Mouse (Mus musculus) forebrain, embryonic 12.5 days (tissue): ENCODE results near the gene Fam163a. TPM values are rescaled to one million over a fixed set of nuclear protein-coding genes. Genes with fewer than 3 reads are reported as not detected.

Experiments
- ATAC-seq: fragments of 200-750 bp; cut with Nextera tagmentation; 2 replicates; pipeline ENCODE4 v1.8.0; 2017; ENCODE audit warnings: moderate TSS enrichment; ENCODE audit not compliant: low FRiP score
- H3K27ac ChIP-seq: fragments of 300-500 bp; sonication (generic); 2 replicates; pipeline ENCODE4 v1.5.1; 2016; ENCODE audit warnings: mild to moderate bottlenecking
- H3K27me3 ChIP-seq: fragments of 300-500 bp; sonication (generic); 2 replicates; pipeline ENCODE4 v1.6.1; 2016; ENCODE audit warnings: mild to moderate bottlenecking
- H3K36me3 ChIP-seq: fragments of 300-500 bp; sonication (generic); replicated peaks from 2 replicates; pipeline ENCODE4 v1.6.1; 2016; ENCODE audit warnings: mild to moderate bottlenecking
- H3K4me1 ChIP-seq: fragments of 300-500 bp; sonication (generic); 2 replicates; pipeline ENCODE4 v1.6.1; 2016
- H3K4me2 ChIP-seq: fragments of 300-500 bp; sonication (generic); 2 replicates; pipeline ENCODE4 v1.6.1; 2016; ENCODE audit warnings: mild to moderate bottlenecking, moderate library complexity
- H3K4me3 ChIP-seq: fragments of 300-500 bp; sonication (generic); replicated peaks from 2 replicates; pipeline ENCODE4 v1.5.1; 2016; ENCODE audit warnings: mild to moderate bottlenecking
- H3K9ac ChIP-seq: fragments of 300-500 bp; sonication (generic); 2 replicates; pipeline ENCODE4 v1.6.1; 2016; ENCODE audit warnings: mild to moderate bottlenecking
- H3K9me3 ChIP-seq: fragments of 300-500 bp; sonication (generic); 2 replicates; pipeline ENCODE4 v1.6.1; 2016
- WGBS: fragments of 180-500 bp; shearing (Covaris S2); methylation state at CpG from one replicate; pipeline ENCODE4 v1.1.7; 2016; 5-methylcytosine and 5-hydroxymethylcytosine counted together
- polyA plus RNA-seq: library from polyadenylated mRNA; unstranded; fragments of >200 nt; fragmentation: Nextera tagmentation; extraction: Ambion mirVana; gene quantifications from 2 replicates; pipeline ENCODE4 v1.2.1, GENCODE M21; 2016

The Fam163a gene
- polyA plus RNA-seq, 1 experiment from 2014 or later: 2.7 TPM

DNA sequence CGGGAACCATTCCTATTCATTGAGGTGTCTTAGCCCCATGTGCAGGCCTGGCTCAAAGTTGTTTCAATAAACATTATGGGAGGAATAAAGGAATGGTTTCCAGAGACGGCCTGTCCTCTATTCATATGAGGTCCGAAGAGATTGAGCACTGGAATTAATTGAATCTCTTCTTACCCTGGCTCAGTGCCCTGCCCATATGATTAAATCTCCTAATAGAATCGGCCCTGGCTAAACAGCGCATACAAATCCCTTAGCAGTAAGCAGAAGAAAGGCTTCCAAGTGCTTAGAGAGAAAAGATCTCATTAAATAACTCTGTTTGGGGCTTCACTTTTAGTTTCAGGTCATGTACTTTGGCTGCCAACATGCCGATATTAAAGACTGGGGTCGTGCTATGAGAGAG is 12.0 kb downstream of the Fam163a start:
- WGBS: 18% methylated on average over 7 of the region's 7 CpGs
- Histone ChIP-seq H3K4me2 (no peak overlapping the region), H3K9ac (no peak overlapping the region), H3K4me3 (no peak overlapping the region), H3K4me1 (peaks cover 29% of the 10 kb centered on the region), H3K27ac (peak overlapping the region; percentile 9; the same call in 1 of the 2 replicates), H3K27me3 (peaks cover 16% of the 10 kb centered on the region), H3K36me3 (no peaks in the 10 kb centered on the region), H3K9me3 (no peaks in the 10 kb centered on the region)
- peak; percentile 58; the same call in 1 of the 2 replicates for ATAC-seq

DNA sequence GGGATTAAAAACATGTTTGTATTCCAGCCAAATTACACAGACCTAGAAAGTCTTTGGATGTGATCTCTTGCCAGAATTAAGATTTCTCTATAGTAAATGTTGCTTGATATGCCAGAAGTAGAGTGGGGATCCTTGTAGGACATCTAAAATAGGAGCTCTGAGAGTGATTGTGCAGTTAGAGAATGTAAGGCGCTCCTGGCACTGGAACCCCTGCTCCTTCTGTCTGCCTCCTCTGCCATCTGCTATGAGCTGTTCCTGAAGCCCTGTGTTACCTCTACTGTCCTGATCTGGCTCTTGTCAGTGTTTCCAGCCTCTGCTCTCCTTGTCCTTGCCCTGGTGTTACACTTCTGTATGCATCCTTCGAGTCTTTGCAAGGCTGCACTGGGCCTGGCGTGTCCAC is 18.2 kb downstream of the Fam163a start:
- no peak overlapping the region for H3K9ac ChIP-seq
- peaks cover 38% of the 10 kb centered on the region for H3K4me1 ChIP-seq
- H3K4me3 ChIP-seq: no peak overlapping the region
- peaks cover 13% of the 10 kb centered on the region; the same call in 1 of the 2 replicates for H3K27me3 ChIP-seq
- no peaks in the 10 kb centered on the region for H3K36me3 ChIP-seq
- no peaks in the 10 kb centered on the region for H3K9me3 ChIP-seq
- no peak for ATAC-seq
- H3K4me2 ChIP-seq: no peak overlapping the region
- H3K27ac ChIP-seq: no peak overlapping the region
- WGBS: 87% methylated on average over 3 of the region's 3 CpGs

DNA sequence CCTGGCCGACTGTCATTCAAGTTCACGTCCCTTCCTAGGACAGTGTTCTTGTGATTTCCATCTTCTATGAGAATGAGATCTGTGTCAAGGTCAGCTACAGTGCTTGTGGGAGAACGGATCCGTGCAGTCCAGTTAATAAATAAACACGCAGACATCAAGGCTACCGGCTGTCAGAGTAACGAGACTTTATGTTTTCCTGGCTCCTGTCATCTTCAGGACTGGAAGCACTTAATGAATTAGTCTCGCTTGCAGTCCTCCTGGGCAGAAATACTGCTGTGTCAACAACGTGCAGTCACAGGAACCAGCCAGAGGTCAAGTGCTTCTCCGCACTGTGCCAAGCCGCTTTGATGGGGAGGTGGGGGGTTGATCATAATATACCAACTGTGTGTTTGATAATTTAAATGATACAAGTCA is 20.7 kb downstream of the Fam163a start:
- Histone ChIP-seq H3K4me1 (peaks cover 51% of the 10 kb centered on the region), H3K9ac (no peak overlapping the region), H3K27ac (peak overlapping the region; percentile 36; the same call in 1 of the 2 replicates), H3K4me3 (no peak overlapping the region), H3K4me2 (no peak overlapping the region), H3K36me3 (no peaks in the 10 kb centered on the region), H3K9me3 (no peaks in the 10 kb centered on the region), H3K27me3 (peaks cover 11% of the 10 kb centered on the region; the same call in 1 of the 2 replicates)
- 34% methylated on average over 11 of the region's 11 CpGs for WGBS
- peak; percentile 39; the same call in 1 of the 2 replicates for ATAC-seq

DNA sequence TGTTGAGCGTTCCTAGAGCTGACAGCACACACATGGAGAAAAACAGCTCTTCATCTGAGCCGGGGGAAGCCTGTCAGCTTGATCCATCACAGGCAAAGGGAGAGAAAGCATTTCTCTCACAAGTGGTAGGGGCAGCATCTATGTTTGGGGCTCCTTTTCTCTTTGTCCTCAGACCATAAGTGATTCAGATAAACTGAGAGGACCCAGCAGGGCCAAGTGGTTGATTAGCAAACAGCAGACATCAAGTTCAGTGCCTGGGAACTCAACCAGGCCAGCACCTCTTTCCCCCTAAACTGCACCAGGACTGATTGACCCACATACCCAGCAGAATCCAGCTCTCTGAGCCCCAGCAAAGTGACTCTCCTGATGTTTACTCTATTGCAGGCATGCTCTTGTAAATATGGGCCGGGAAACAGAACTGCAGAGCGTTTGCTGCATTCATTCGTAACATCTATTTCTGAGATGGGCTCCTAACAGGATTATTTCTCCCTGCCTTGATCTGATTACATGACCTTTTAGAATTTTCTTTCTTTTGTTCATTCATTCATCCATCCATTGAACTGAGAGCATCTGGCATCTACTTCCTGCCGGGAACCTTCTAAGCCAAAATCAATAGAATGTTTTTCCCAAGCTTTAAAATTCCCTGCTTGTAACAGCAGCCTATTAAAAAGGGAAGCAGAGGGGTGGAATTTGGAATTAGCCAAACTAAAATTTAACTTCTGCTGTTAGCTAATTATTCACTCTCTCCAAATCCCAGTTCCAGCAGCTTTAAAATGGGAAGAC is 21.5 kb downstream of the Fam163a start:
- ATAC-seq: no peak
- Histone ChIP-seq H3K4me1 (peaks cover 51% of the 10 kb centered on the region), H3K4me3 (no peak overlapping the region)

DNA sequence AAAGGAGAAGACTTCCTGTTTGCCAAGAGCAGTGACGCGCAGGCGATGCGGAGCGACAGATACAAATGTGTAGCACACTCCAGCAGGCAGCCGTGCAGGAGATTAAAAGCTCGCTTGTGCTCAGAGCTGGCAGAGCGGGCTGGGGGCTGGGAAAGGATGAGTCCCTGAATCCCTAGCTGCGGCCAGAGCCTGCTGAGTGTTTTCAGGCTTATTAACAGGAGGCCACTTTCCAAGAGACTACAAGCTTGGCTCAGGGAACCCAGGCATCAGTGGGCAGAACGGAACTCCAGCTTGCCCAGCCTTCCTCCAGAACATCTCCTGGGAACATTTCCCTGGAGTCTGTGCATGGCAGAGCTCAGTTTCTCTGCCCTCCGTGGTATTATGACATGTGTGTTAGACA is 25.0 kb downstream of the Fam163a start:
- no peak overlapping the region for H3K9ac ChIP-seq
- H3K27ac ChIP-seq: peak overlapping the region; percentile 54; the same call in 1 of the 2 replicates
- 25% methylated on average over 11 of the region's 11 CpGs for WGBS
- H3K27me3 ChIP-seq: peaks cover 8% of the 10 kb centered on the region; the same call in 1 of the 2 replicates
- no peak for ATAC-seq
- H3K4me3 ChIP-seq: no peak overlapping the region
- H3K36me3 ChIP-seq: no peaks in the 10 kb centered on the region
- H3K4me1 ChIP-seq: peaks cover 49% of the 10 kb centered on the region
- H3K4me2 ChIP-seq: 0 out of 2 replicates have a peak overlapping the region, but pooled peaks have one; percentile 2
- H3K9me3 ChIP-seq: no peaks in the 10 kb centered on the region

More for the DNA sequence above, 21.5 kb downstream of the Fam163a start:
- no peaks in the 10 kb centered on the region for H3K9me3 ChIP-seq
- no peak overlapping the region for H3K4me2 ChIP-seq
- H3K9ac ChIP-seq: 0 out of 2 replicates have a peak overlapping the region, but pooled peaks have one; percentile 0
- H3K27me3 ChIP-seq: peaks cover 11% of the 10 kb centered on the region; the same call in 1 of the 2 replicates
- H3K36me3 ChIP-seq: no peaks in the 10 kb centered on the region
- peak overlapping the region; percentile 70 for H3K27ac ChIP-seq
- 11% methylated on average over 6 of the region's 6 CpGs for WGBS

DNA sequence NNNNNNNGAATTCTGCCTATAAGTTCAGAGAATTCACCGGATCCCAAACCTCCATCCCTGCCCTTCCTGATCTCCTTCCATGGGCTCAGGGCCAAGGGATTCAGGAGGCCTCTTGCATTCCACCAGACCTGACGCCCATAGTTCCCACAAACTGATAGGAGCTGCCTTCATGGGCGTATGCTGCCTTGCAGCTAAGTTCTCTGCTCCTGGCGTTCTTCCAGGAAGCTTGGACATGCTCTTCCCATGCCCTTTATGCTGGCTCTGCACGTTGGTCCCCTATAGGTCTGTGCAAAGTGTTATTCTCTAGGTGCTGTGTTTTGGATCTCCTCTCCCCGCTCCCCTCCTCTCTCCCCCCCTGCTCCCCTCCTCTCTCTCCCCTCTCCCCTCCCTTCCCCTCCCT is 36.1 kb downstream of the Fam163a start:
- H3K4me1 ChIP-seq: no peaks in the 10 kb centered on the region
- H3K36me3 ChIP-seq: no peaks in the 10 kb centered on the region
- no peak for ATAC-seq
- 55% methylated on average over 6 of the region's 6 CpGs for WGBS
- no peaks in the 10 kb centered on the region for H3K27me3 ChIP-seq
- H3K4me2 ChIP-seq: no peak overlapping the region
- H3K9me3 ChIP-seq: 0 out of 2 replicates have a peak, but pooled peaks cover 3% of the 10 kb centered on the region
- no peak overlapping the region for H3K27ac ChIP-seq
- no peak overlapping the region for H3K4me3 ChIP-seq
- H3K9ac ChIP-seq: no peak overlapping the region

DNA sequence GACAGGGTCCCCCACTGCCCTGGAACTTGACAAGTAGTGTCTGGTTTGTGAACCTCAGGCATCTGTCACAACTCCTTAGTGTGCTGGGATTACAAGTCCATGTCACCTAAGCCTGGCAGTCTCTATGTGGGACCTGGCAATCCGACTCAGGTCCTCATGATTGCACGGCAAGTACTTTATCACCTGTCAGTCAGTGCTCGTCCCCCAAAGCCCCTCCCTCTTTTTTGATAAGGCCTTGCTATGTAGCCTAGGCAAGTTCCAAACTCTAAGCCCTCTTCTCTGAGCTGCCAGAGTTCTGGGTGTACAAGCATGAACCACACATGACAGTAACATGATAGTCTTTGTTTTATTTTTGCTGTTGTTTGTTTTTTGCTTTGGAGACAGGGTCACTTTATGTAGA is 88.1 kb downstream of the Fam163a start:
- no peaks in the 10 kb centered on the region for H3K36me3 ChIP-seq
- H3K4me1 ChIP-seq: peaks cover 9% of the 10 kb centered on the region
- no peak overlapping the region for H3K4me2 ChIP-seq
- no peaks in the 10 kb centered on the region for H3K27me3 ChIP-seq
- H3K4me3 ChIP-seq: no peak overlapping the region
- ATAC-seq: no peak
- H3K9ac ChIP-seq: no peak overlapping the region
- 77% methylated on average over 3 of the region's 3 CpGs for WGBS
- no peaks in the 10 kb centered on the region for H3K9me3 ChIP-seq
- no peak overlapping the region for H3K27ac ChIP-seq

DNA sequence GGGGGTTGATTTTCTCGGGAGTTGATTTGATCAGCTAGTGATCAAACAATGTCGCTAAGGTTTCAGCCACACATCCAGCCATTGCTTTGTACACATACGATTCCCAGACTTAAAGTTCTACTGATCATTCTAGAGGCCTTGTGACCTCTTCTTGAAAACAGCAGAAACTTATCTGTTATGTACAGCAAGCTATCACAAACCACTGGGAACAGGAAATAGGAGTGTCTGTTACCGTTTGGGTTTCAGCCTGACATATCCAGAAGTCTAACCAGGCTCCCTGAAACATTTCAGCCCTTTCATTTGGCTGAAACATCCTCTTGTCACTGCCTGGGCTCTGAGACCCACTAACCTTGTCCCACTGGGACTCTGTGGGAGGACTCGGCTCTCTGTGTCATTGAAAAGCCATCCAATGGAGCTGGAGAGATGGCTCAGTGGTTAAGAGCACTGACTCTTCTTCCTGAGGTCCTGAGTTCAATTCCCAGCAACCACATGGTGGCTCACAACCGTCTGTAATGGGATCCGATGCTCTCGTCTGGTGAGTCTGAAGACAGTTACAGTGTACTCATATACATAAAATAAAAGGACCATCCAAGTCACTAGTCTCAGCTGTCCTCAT is 90.8 kb downstream of the Fam163a start:
- Histone ChIP-seq H3K4me2 (no peak overlapping the region), H3K9me3 (no peaks in the 10 kb centered on the region), H3K4me3 (no peak overlapping the region), H3K4me1 (peaks cover 14% of the 10 kb centered on the region), H3K27ac (no peak overlapping the region), H3K27me3 (no peaks in the 10 kb centered on the region; the same call in 1 of the 2 replicates), H3K9ac (no peak overlapping the region), H3K36me3 (no peaks in the 10 kb centered on the region)
- WGBS: 88% methylated on average over 8 of the region's 8 CpGs
- no peak for ATAC-seq

DNA sequence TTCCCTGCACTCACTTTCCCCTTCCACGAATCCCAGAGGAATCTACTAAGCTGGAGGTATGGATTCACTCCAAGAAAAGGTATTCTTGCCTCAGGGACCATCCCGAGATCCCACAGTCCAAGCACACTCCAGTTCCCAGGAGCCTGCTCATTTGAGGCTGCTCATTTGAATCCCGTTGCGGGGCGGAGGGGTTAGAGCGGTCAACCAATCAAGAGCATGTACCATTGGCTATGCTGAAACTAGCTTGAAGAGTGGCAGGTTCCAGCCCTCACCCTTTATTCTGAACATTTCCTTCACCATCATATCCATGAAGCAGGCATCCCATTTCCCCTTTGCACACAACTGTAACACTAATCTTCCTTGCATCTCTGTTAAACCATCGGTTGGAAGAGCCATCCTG is 92.7 kb downstream of the Fam163a start:
- no peak overlapping the region for H3K4me3 ChIP-seq
- H3K9ac ChIP-seq: no peak overlapping the region
- 61% methylated on average over 7 of the region's 7 CpGs for WGBS
- H3K27ac ChIP-seq: no peak overlapping the region
- H3K4me2 ChIP-seq: no peak overlapping the region
- H3K27me3 ChIP-seq: no peaks in the 10 kb centered on the region; the same call in 1 of the 2 replicates
- H3K9me3 ChIP-seq: no peaks in the 10 kb centered on the region
- no peak for ATAC-seq
- H3K4me1 ChIP-seq: peaks cover 22% of the 10 kb centered on the region
- no peaks in the 10 kb centered on the region for H3K36me3 ChIP-seq

DNA sequence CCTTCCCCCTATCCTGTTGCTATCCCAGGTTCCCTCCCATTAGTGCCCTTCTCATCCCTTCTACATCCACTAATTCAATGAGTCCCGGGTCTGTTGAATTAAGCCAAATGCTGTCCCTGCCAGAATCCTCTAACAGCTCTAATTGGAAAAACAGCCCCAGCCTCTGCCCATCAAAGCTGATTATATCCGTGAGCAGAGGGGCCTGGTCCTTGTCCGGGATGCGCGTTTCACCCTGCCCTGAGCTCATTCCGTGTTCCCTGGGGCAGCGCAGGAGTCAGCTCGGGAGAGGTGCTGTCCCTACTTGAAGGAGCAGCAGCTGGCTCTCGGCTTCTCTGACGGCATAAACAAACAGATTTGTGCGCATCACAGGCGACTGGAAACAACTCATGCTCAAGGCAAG is 93.1 kb downstream of the Fam163a start:
- Histone ChIP-seq H3K4me1 (peaks cover 22% of the 10 kb centered on the region), H3K4me2 (no peak overlapping the region), H3K27ac (no peak overlapping the region), H3K9ac (no peak overlapping the region), H3K36me3 (no peaks in the 10 kb centered on the region), H3K9me3 (no peaks in the 10 kb centered on the region), H3K27me3 (no peaks in the 10 kb centered on the region; the same call in 1 of the 2 replicates), H3K4me3 (no peak overlapping the region)
- no peak for ATAC-seq
- WGBS: 39% methylated on average over 12 of the region's 12 CpGs

DNA sequence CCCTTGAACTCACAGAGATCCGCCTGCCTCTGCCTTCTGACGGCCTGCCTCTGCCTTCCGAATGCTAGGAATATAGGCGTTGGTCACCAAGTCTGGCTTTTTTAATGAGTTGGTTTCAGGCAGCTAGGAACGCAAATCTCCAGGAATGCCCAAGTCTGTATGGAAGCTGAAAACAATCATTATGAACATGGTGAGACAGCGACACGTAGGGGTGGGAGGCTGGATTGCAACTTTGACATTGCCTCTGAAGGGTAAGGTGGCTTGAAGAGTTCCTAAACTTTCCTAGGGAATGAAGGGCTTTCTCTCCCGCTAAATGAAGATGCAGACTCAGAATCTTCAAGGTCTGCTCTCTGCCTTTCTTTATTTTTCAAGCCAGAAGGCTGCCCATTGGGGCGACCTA is 93.7 kb downstream of the Fam163a start:
- ATAC-seq: no peak
- Histone ChIP-seq H3K9me3 (no peaks in the 10 kb centered on the region), H3K4me3 (no peak overlapping the region), H3K27ac (no peak overlapping the region), H3K4me2 (no peak overlapping the region), H3K36me3 (no peaks in the 10 kb centered on the region), H3K4me1 (peaks cover 22% of the 10 kb centered on the region), H3K9ac (no peak overlapping the region), H3K27me3 (no peaks in the 10 kb centered on the region; the same call in 1 of the 2 replicates)
- WGBS: 78% methylated on average over 9 of the region's 9 CpGs

DNA sequence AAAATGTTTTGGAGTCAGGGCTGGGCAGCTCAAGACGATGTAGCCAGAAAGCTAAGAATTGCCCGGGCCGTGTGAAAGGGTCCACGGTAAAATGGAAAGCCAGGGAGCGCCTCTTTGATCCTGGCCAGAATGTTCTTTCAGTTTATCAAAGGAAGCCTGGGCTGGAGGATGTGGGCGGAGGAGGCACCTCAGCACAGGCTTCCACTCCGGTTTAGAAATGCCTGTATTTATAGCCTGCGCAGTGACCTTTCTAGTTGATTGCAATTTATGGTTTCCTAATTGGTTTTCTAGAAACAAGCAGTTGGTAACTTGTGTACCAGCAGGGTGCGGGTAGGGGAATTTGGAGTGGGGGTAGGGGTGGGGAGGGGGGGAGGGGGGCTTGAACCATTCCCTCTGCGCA is 96.4 kb downstream of the Fam163a start:
- H3K27ac ChIP-seq: no peak overlapping the region
- no peaks in the 10 kb centered on the region for H3K36me3 ChIP-seq
- no peaks in the 10 kb centered on the region for H3K9me3 ChIP-seq
- no peak overlapping the region for H3K4me3 ChIP-seq
- WGBS: 33% methylated on average over 10 of the region's 10 CpGs
- peaks cover 15% of the 10 kb centered on the region; the same call in 1 of the 2 replicates for H3K4me1 ChIP-seq
- no peak overlapping the region for H3K4me2 ChIP-seq
- no peak overlapping the region for H3K9ac ChIP-seq
- H3K27me3 ChIP-seq: no peaks in the 10 kb centered on the region; the same call in 1 of the 2 replicates
- ATAC-seq: no peak
